Mouse (Mus musculus): ENCODE results near the gene Cand1. TPM values are rescaled to one million over a fixed set of nuclear protein-coding genes. Genes with fewer than 3 reads are reported as not detected.

Gene Cand1
- total and polyA plus RNA-seq, 2 experiments from 2014 or later = 30.7 to 116 TPM

DNA sequence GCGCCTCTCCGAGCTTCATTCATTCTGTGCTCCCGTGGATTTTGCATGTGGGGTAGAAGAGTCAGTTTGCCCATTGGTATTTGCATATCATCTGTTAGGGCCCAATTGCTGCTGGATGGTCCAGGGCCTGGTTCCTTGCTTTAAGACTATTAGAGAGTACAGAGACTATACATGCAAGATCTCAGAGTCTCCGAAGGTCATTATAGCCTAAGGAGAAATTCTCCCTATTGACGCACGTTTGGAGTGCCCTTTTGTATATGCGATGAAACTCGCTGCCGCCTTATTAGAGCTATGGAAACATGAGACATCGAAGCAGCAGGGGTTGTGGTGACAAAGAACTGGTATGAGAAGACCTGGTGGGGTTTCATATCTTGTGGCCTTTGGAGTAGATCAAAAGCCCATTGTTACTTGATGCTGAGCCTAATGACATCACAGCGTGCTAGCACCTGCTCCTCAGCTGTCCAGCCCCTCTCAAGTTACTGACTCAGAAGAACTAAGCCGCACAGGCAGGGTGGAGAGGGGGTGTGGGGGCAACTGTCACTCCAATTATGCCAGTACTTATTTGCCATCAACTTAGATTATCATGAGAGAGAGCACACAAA is 30.6 kb upstream of the Cand1 start:
- H3K9me3 ChIP-seq (ENCODE audit: low read length) = no peaks in the 10 kb centered on the region
- ATAC-seq (ENCODE audit: low FRiP score) = no peak
- no peaks in the 10 kb centered on the region for H3K27me3 ChIP-seq (ENCODE audit: insufficient read depth, low read length)
- 40% methylated on average over 12 of the region's 12 CpGs for WGBS
- no peak overlapping the region for H3K4me2 ChIP-seq (ENCODE audit: low read depth, low read length, poor library complexity, severe bottlenecking)
- H3K27ac ChIP-seq (ENCODE audit: low read depth, low read length) = no peak overlapping the region
- no peak overlapping the region for H3K9ac ChIP-seq (replicated peaks; ENCODE audit: low read length, poor library complexity, severe bottlenecking)
- H3K4me1 ChIP-seq (ENCODE audit: insufficient read depth, low read length) = no peaks in the 10 kb centered on the region
- no peaks in the 10 kb centered on the region for H3K36me3 ChIP-seq (ENCODE audit: insufficient read depth, low read length)
- TF ChIP-seq CTCF (IDR thresholded peaks at IDR 0.05) = no peak
- H3K4me3 ChIP-seq (ENCODE audit: low read depth, low read length) = no peak overlapping the region
- peak; percentile 47 for DNase-seq (ENCODE audit: low spot score)

DNA sequence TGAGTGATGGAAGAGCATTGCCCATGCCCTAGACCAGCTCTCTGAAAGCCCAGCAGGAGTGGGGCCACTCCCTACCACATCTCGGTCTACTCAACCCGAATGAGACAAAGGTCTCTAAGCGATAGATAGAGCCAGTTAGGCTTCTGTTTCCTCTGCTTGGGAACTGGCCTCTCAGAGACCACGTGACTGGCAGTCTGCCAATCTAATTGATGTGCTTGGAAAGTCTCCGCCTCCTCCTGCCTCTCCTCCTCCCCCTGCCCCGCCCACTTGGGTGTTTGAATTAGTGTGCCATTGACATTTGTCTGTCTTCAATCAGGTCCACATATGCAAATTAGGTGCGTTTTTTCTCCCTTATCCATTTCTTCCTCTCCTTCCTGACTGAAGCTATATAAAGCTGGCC is 24.9 kb upstream of the Cand1 start:
- TF ChIP-seq CTCF (IDR thresholded peaks at IDR 0.05) = no peak
- no peaks in the 10 kb centered on the region for H3K36me3 ChIP-seq (ENCODE audit: insufficient read depth, low read length)
- 65% methylated on average over 7 of the region's 7 CpGs for WGBS
- H3K27me3 ChIP-seq (ENCODE audit: insufficient read depth, low read length) = no peaks in the 10 kb centered on the region
- ATAC-seq (ENCODE audit: low FRiP score) (no peak), DNase-seq (ENCODE audit: low spot score) (peak; percentile 6)
- no peak overlapping the region for H3K4me3 ChIP-seq (ENCODE audit: low read depth, low read length)
- H3K27ac ChIP-seq (ENCODE audit: low read depth, low read length) = no peak overlapping the region
- no peak overlapping the region for H3K9ac ChIP-seq (replicated peaks; ENCODE audit: low read length, poor library complexity, severe bottlenecking)
- H3K4me2 ChIP-seq (ENCODE audit: low read depth, low read length, poor library complexity, severe bottlenecking) = no peak overlapping the region
- H3K9me3 ChIP-seq (ENCODE audit: low read length) = peaks cover 4% of the 10 kb centered on the region; the same call in 1 of the 2 replicates
- H3K4me1 ChIP-seq (ENCODE audit: insufficient read depth, low read length) = no peaks in the 10 kb centered on the region

DNA sequence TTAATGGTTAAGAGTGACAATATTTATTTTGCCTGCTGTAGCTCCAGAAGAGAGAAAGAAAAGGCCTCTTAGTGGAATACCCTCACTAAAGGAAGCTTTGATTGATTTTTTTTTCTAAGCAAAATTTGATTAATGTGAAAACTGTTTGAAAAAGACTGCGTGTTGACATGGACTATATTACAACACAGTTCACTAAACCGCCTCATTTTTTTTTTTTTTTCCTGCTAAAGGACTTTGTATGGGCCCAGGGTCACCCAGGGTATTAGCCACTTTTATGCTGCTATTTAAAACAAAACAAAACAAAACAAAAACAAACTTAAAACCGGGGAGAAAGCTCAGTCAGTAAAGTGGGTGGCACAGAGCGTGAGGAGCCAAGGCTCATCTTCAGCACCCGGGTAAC is 23.0 kb upstream of the Cand1 start:
- no peak for DNase-seq (ENCODE audit: low spot score)
- no peak overlapping the region for H3K4me2 ChIP-seq (ENCODE audit: low read depth, low read length, poor library complexity, severe bottlenecking)
- H3K36me3 ChIP-seq (ENCODE audit: insufficient read depth, low read length) = no peaks in the 10 kb centered on the region
- H3K9me3 ChIP-seq (ENCODE audit: low read length) = peaks cover 4% of the 10 kb centered on the region; the same call in 1 of the 2 replicates
- no peak overlapping the region for H3K4me3 ChIP-seq (ENCODE audit: low read depth, low read length)
- TF ChIP-seq CTCF (IDR thresholded peaks at IDR 0.05) = no peak
- H3K27me3 ChIP-seq (ENCODE audit: insufficient read depth, low read length) = no peaks in the 10 kb centered on the region
- no peaks in the 10 kb centered on the region for H3K4me1 ChIP-seq (ENCODE audit: insufficient read depth, low read length)
- H3K27ac ChIP-seq (ENCODE audit: low read depth, low read length) = no peak overlapping the region
- no peak overlapping the region for H3K9ac ChIP-seq (replicated peaks; ENCODE audit: low read length, poor library complexity, severe bottlenecking)
- WGBS = 92% methylated on average over 5 of the region's 5 CpGs
- no peak for ATAC-seq (ENCODE audit: low FRiP score)

DNA sequence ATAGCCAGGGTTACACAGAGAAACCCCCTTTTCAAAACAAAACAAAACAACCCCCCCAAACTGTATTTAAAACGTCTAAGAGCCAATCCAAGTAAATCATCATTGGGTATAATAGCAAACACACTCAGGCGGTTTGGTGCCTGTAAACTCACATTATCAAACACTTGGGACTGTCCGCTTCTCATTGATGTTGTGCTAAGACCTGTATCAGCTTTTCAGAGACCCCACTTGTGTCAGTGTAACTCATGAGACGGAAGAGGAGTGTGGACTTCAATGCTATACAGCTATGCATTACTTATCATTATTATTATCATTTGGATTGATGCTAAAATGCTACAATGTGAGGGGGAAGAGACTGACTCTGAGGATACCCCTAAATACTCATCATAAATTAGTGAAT is 18.0 kb upstream of the Cand1 start:
- H3K4me1 ChIP-seq (ENCODE audit: insufficient read depth, low read length) = no peaks in the 10 kb centered on the region
- no peak overlapping the region for H3K27ac ChIP-seq (ENCODE audit: low read depth, low read length)
- DNase-seq (ENCODE audit: low spot score) = no peak
- H3K9me3 ChIP-seq (ENCODE audit: low read length) = peaks cover 4% of the 10 kb centered on the region; the same call in 1 of the 2 replicates
- H3K9ac ChIP-seq (replicated peaks; ENCODE audit: low read length, poor library complexity, severe bottlenecking) = no peak overlapping the region
- H3K4me3 ChIP-seq (ENCODE audit: low read depth, low read length) = no peak overlapping the region
- ATAC-seq (ENCODE audit: low FRiP score) = no peak
- H3K27me3 ChIP-seq (ENCODE audit: insufficient read depth, low read length) = no peaks in the 10 kb centered on the region
- H3K36me3 ChIP-seq (ENCODE audit: insufficient read depth, low read length) = no peaks in the 10 kb centered on the region
- no peak overlapping the region for H3K4me2 ChIP-seq (ENCODE audit: low read depth, low read length, poor library complexity, severe bottlenecking)
- no peak for TF ChIP-seq CTCF (IDR thresholded peaks at IDR 0.05)
- 81% methylated on average over 4 of the region's 4 CpGs for WGBS

DNA sequence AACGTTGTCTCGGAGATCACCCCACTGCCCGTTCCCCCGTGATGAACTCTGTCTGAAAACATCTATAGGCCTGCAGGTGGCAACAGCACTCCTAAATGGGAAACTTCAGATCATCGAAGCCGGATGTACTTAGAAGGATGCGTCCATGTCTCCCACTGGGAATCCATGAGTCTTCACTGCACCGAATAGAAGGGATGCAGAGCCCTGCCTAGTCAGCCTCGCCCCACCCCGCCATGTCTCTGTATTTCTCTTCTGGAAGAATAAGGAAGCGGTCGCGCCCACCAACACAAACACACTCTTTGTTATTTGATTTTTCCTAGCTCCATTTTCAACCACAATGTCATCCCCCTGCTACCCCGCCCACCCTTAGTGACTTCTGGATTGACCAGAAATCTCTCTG is 4.3 kb upstream of the Cand1 start:
- Histone ChIP-seq H3K4me1 (ENCODE audit: insufficient read depth, low read length) (no peaks in the 10 kb centered on the region), H3K36me3 (ENCODE audit: insufficient read depth, low read length) (no peaks in the 10 kb centered on the region), H3K9me3 (ENCODE audit: low read length) (no peaks in the 10 kb centered on the region), H3K27me3 (ENCODE audit: insufficient read depth, low read length) (no peaks in the 10 kb centered on the region), H3K4me3 (ENCODE audit: low read depth, low read length) (no peak overlapping the region), H3K9ac (replicated peaks; ENCODE audit: low read length, poor library complexity, severe bottlenecking) (no peak overlapping the region), H3K27ac (ENCODE audit: low read depth, low read length) (no peak overlapping the region), H3K4me2 (ENCODE audit: low read depth, low read length, poor library complexity, severe bottlenecking) (no peak overlapping the region)
- WGBS = 86% methylated on average over 14 of the region's 14 CpGs
- DNase-seq (ENCODE audit: low spot score) (peak; percentile 40), ATAC-seq (ENCODE audit: low FRiP score) (no peak)
- TF ChIP-seq CTCF (IDR thresholded peaks at IDR 0.05) = peak; percentile 60

DNA sequence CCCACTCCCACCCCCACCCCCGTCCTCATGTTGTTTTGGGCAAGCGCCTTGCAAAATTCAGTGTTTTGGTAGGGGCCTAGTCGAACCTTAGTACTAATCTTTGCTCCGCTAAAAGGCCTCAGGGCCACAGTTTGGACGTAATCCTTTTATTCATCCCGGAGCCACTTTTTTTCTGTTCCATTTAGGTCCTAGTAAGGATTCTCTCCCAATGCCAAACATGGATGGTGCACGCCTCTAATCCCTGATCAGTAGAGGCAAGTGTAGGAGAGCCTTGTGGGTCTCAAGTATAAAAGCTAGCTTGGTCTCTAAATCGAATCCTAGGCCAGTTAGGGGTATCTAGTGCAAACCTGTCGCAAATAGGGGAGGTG is 851 bp upstream of the Cand1 start:
- DNase-seq (ENCODE audit: low spot score) (no peak), ATAC-seq (ENCODE audit: low FRiP score) (no peak)
- Histone ChIP-seq H3K4me2 (ENCODE audit: low read depth, low read length, poor library complexity, severe bottlenecking) (peak overlapping the region; percentile 50), H3K27ac (ENCODE audit: low read depth, low read length) (peak overlapping the region; percentile 96), H3K9me3 (ENCODE audit: low read length) (no peaks in the 10 kb centered on the region), H3K4me1 (ENCODE audit: insufficient read depth, low read length) (peaks cover 9% of the 10 kb centered on the region), H3K27me3 (ENCODE audit: insufficient read depth, low read length) (no peaks in the 10 kb centered on the region), H3K4me3 (ENCODE audit: low read depth, low read length) (peak overlapping the region; percentile 98), H3K36me3 (ENCODE audit: insufficient read depth, low read length) (no peaks in the 10 kb centered on the region), H3K9ac (replicated peaks; ENCODE audit: low read length, poor library complexity, severe bottlenecking) (peak overlapping the region; percentile 37)
- no peak for TF ChIP-seq CTCF (IDR thresholded peaks at IDR 0.05)
- 2% methylated on average over 9 of the region's 9 CpGs for WGBS
